Mouse (Mus musculus) kidney, postnatal 36 days (tissue): ENCODE measurements around the gene Dmgdh.

Experiments
- DNase-seq, 2 experiments: peaks; one replicate each; pipeline ENCODE4 v3.0.0; 2021 to 2022; ENCODE audit warnings: mixed read lengths in 2 of 2

The Dmgdh gene

GRCm38 (mm10) chr13:93674131-93674561, at the start of gene Dmgdh, which contains the start of gene Bhmt2:
Dmgdh (plus strand) TSS chr13:93674433.
Bhmt2 (minus strand) TSS chr13:93674302.
- peak; percentile 55 to 75 for DNase-seq

GRCm38 (mm10) chr13:93628861-93629260, 45.4 kb upstream of the Dmgdh start:
- DNase-seq: no peak

GRCm38 (mm10) chr13:93630941-93631705, 43.1 kb upstream of the Dmgdh start:
- no peak for DNase-seq

GRCm38 (mm10) chr13:93632927-93633326, 41.3 kb upstream of the Dmgdh start:
- DNase-seq: no peak

GRCm38 (mm10) chr13:93636561-93636960, 37.7 kb upstream of the Dmgdh start:
- no peak for DNase-seq

- DNase-seq: peak; percentile 40 to 58
Observed at GRCm38 (mm10) chr13:93637282-93638245, 36.7 kb upstream of the Dmgdh start, which contains the start of gene Bhmt. Bhmt (minus strand) TSS chr13:93637961.

- peak; percentile 50 to 89 for DNase-seq
Observed at GRCm38 (mm10) chr13:93639636-93640035, 34.6 kb upstream of the Dmgdh start.

GRCm38 (mm10) chr13:93648387-93649130, 25.7 kb upstream of the Dmgdh start:
- peak; percentile 64 to 82 for DNase-seq

- DNase-seq: no peak
Observed at GRCm38 (mm10) chr13:93653382-93653781, 20.9 kb upstream of the Dmgdh start.

- peak in 1 of 2 experiments; percentile 17 for DNase-seq
Observed at GRCm38 (mm10) chr13:93657941-93658340, 16.3 kb upstream of the Dmgdh start.

- DNase-seq: no peak
Observed at GRCm38 (mm10) chr13:93667586-93667985, 6.6 kb upstream of the Dmgdh start.

GRCm38 (mm10) chr13:93672371-93672770, 1.9 kb upstream of the Dmgdh start:
- DNase-seq: peak; percentile 75 to 83

- DNase-seq: peak; percentile 28 to 56
Observed at GRCm38 (mm10) chr13:93673296-93673695, 937 bp upstream of the Dmgdh start.

- DNase-seq: no peak
Observed at GRCm38 (mm10) chr13:93676864-93677263, 2.6 kb downstream of the Dmgdh start.

- DNase-seq: no peak
Observed at GRCm38 (mm10) chr13:93683336-93683735, 9.1 kb downstream of the Dmgdh start.

- DNase-seq: no peak
Observed at GRCm38 (mm10) chr13:93685226-93685625, 11.0 kb downstream of the Dmgdh start.

GRCm38 (mm10) chr13:93687321-93687720, 13.1 kb downstream of the Dmgdh start:
- DNase-seq: no peak

- no peak for DNase-seq
Observed at GRCm38 (mm10) chr13:93689566-93689965, 15.3 kb downstream of the Dmgdh start.

- no peak for DNase-seq
Observed at GRCm38 (mm10) chr13:93690821-93691220, 16.6 kb downstream of the Dmgdh start.

GRCm38 (mm10) chr13:93698866-93699265, 24.6 kb downstream of the Dmgdh start:
- DNase-seq: peak; percentile 87 to 89

GRCm38 (mm10) chr13:93705697-93706096, 31.5 kb downstream of the Dmgdh start:
- DNase-seq: no peak

GRCm38 (mm10) chr13:93707271-93707670, 33.0 kb downstream of the Dmgdh start:
- no peak for DNase-seq

- peak in 1 of 2 experiments; percentile 28 for DNase-seq
Observed at GRCm38 (mm10) chr13:93710325-93710724, 36.1 kb downstream of the Dmgdh start.
